Mouse (Mus musculus) heart, postnatal 0 days (tissue): ENCODE measurements around the gene Smpd3.

ENCODE experiments used
- CTCF ChIP-seq: IDR thresholded peaks from 2 replicates; pipeline ENCODE4 v1.5.1; 2016; ENCODE audit warnings: antibody characterized with exemption, control low read depth, low read depth
- EP300 ChIP-seq: IDR thresholded peaks from 2 replicates; pipeline ENCODE4 v1.6.1; 2016; ENCODE audit warnings: antibody characterized with exemption, low read depth

DNA sequence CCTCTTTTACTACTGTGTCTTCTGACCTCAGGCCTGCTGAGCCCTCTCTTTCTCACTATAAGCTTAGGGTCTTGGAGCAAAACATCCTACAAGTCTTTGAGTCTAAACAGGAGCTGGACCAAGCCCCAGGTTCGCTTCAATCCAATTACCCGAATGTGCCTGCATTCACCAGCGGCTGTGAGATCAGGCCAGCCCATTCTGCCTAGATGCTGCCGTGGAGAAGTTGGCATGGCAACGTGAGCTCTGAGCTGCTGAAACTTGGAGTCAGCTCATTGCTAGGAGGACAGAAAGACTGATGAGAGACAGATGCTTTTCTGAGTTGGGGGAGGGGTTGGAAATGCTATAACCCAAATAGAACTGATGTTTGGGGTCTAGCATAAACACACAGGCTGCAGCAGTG, 67.0 kb downstream of the Smpd3 start:
- TF ChIP-seq CTCF: no peak
- TF ChIP-seq EP300: no peak
